Mouse (Mus musculus): ENCODE data around the gene Tex46. TPM values are rescaled to one million over a fixed set of nuclear protein-coding genes. Genes with fewer than 3 reads are reported as not detected.
A peak's percentile ranks its signal among the peaks of the same experiment; 100 is the strongest.

Tex46 gene
- polyA plus RNA-seq, 1 experiment from 2014 or later, result not detected

GRCm38 (mm10) chr4:136651357-136651811 is 41.1 kb downstream of the Tex46 start:
- Histone ChIP-seq H3K27ac (replicated peaks) (no peak overlapping the region), H3K27me3 (0 out of 2 replicates have a peak, but pooled peaks cover 6% of the 10 kb centered on the region), H3K36me3 (replicated peaks) (no peaks in the 10 kb centered on the region), H3K9me3 (replicated peaks) (no peaks in the 10 kb centered on the region), H3K9ac (no peak overlapping the region), H3K4me2 (no peak overlapping the region), H3K4me3 (replicated peaks) (no peak overlapping the region), H3K4me1 (replicated peaks) (peaks cover 21% of the 10 kb centered on the region)
- no peak for ATAC-seq (ENCODE audit: insufficient read depth)
- 46% methylated on average over 3 of the region's 3 CpGs for WGBS (ENCODE audit: insufficient replicate concordance)

- Histone ChIP-seq H3K4me1 (replicated peaks) (peaks cover 21% of the 10 kb centered on the region), H3K9ac (no peak overlapping the region), H3K27me3 (0 out of 2 replicates have a peak, but pooled peaks cover 6% of the 10 kb centered on the region), H3K4me2 (no peak overlapping the region), H3K4me3 (replicated peaks) (no peak overlapping the region), H3K9me3 (replicated peaks) (no peaks in the 10 kb centered on the region), H3K36me3 (replicated peaks) (no peaks in the 10 kb centered on the region), H3K27ac (replicated peaks) (no peak overlapping the region)
- no peak for ATAC-seq (ENCODE audit: insufficient read depth)
- 56% methylated on average over 13 of the region's 13 CpGs for WGBS (ENCODE audit: insufficient replicate concordance)
Measured at GRCm38 (mm10) chr4:136651882-136652527, 41.8 kb downstream of the Tex46 start.

GRCm38 (mm10) chr4:136652528-136652910 is 42.3 kb downstream of the Tex46 start:
- WGBS (ENCODE audit: insufficient replicate concordance), result 24% methylated on average over 11 of the region's 11 CpGs
- Histone ChIP-seq H3K27me3 (0 out of 2 replicates have a peak, but pooled peaks cover 6% of the 10 kb centered on the region), H3K4me3 (replicated peaks) (no peak overlapping the region), H3K9me3 (replicated peaks) (no peaks in the 10 kb centered on the region), H3K36me3 (replicated peaks) (no peaks in the 10 kb centered on the region), H3K4me1 (replicated peaks) (peaks cover 21% of the 10 kb centered on the region), H3K27ac (replicated peaks) (no peak overlapping the region), H3K4me2 (no peak overlapping the region), H3K9ac (no peak overlapping the region)
- no peak for ATAC-seq (ENCODE audit: insufficient read depth)

GRCm38 (mm10) chr4:136653019-136653418 is 42.8 kb downstream of the Tex46 start:
- H3K9me3 ChIP-seq (replicated peaks), result no peaks in the 10 kb centered on the region
- H3K4me1 ChIP-seq (replicated peaks), result peaks cover 21% of the 10 kb centered on the region
- no peak overlapping the region for H3K4me3 ChIP-seq (replicated peaks)
- H3K27me3 ChIP-seq, result 0 out of 2 replicates have a peak, but pooled peaks cover 6% of the 10 kb centered on the region
- no peak overlapping the region for H3K27ac ChIP-seq (replicated peaks)
- WGBS (ENCODE audit: insufficient replicate concordance), result 11% methylated on average over 6 of the region's 6 CpGs
- no peak overlapping the region for H3K4me2 ChIP-seq
- H3K36me3 ChIP-seq (replicated peaks), result no peaks in the 10 kb centered on the region
- no peak overlapping the region for H3K9ac ChIP-seq
- peak; percentile 25; the same call in 1 of the 2 replicates for ATAC-seq (ENCODE audit: insufficient read depth)

- Histone ChIP-seq H3K27ac (replicated peaks) (no peak overlapping the region), H3K9ac (no peak overlapping the region), H3K36me3 (replicated peaks) (no peaks in the 10 kb centered on the region), H3K4me1 (replicated peaks) (peaks cover 21% of the 10 kb centered on the region), H3K9me3 (replicated peaks) (no peaks in the 10 kb centered on the region), H3K4me2 (no peak overlapping the region), H3K27me3 (0 out of 2 replicates have a peak, but pooled peaks cover 6% of the 10 kb centered on the region), H3K4me3 (replicated peaks) (no peak overlapping the region)
- WGBS (ENCODE audit: insufficient replicate concordance), result 23% methylated on average over 10 of the region's 10 CpGs
- no peak for ATAC-seq (ENCODE audit: insufficient read depth)
Measured at GRCm38 (mm10) chr4:136653692-136654234, 43.5 kb downstream of the Tex46 start.

GRCm38 (mm10) chr4:136657914-136658313 is 47.7 kb downstream of the Tex46 start:
- H3K4me3 ChIP-seq (replicated peaks), result no peak overlapping the region
- WGBS (ENCODE audit: insufficient replicate concordance), result 23% methylated on average over 3 of the region's 3 CpGs
- no peak for ATAC-seq (ENCODE audit: insufficient read depth)

More at GRCm38 (mm10) chr4:136657914-136658313, 47.7 kb downstream of the Tex46 start:
- Histone ChIP-seq H3K4me1 (replicated peaks) (peaks cover 4% of the 10 kb centered on the region; the same call in 1 of the 2 replicates), H3K27ac (replicated peaks) (no peak overlapping the region), H3K9ac (no peak overlapping the region), H3K27me3 (no peaks in the 10 kb centered on the region), H3K36me3 (replicated peaks) (no peaks in the 10 kb centered on the region), H3K4me2 (no peak overlapping the region), H3K9me3 (replicated peaks) (no peaks in the 10 kb centered on the region)

Small RNA genes within 50 kb of the gene (microRNA-seq; reads per million reads assigned to microRNA genes)
- not detected for gene Gm22180

Other genes starting within 250 kb of the Tex46 start
- gene Htr1d, start 186.9 kb upstream of the Tex46 start, polyA plus RNA-seq (2015; fragmentation: Nextera tagmentation; extraction: Ambion mirVana), result not detected in 2 replicates
- gene 6030445D17Rik, start 148.2 kb upstream of the Tex46 start, polyA plus RNA-seq (2015; fragmentation: Nextera tagmentation; extraction: Ambion mirVana), result 0.08 and 0.10 TPM in 2 replicates
- 10.9 and 12.8 TPM in 2 replicates for gene Luzp1, start 140.7 kb upstream of the Tex46 start, polyA plus RNA-seq (2015; fragmentation: Nextera tagmentation; extraction: Ambion mirVana)
- 9.5 and 9.7 TPM in 2 replicates for gene Kdm1a, start 7.7 kb upstream of the Tex46 start, polyA plus RNA-seq (2015; fragmentation: Nextera tagmentation; extraction: Ambion mirVana)
- not detected in 2 replicates for gene Lactbl1, start 12.2 kb downstream of the Tex46 start, polyA plus RNA-seq (2015; fragmentation: Nextera tagmentation; extraction: Ambion mirVana)
- gene Ephb2, start 225.6 kb downstream of the Tex46 start, polyA plus RNA-seq (2015; fragmentation: Nextera tagmentation; extraction: Ambion mirVana), result 0.23 and 0.28 TPM in 2 replicates

All from liver, embryonic 15.5 days (tissue).